Mouse (Mus musculus) induced T-regulatory cell, adult 2 months (primary cell): Measurements from ENCODE around the gene Scin.
"Not testable (repeated sequence)": the region's sequence is repeated elsewhere in the genome, so short reads cannot be mapped to it uniquely, and the experiment has no call there.

Source experiments
- DNase-seq: peaks from one replicate; pipeline ENCODE4 v3.0.0-alpha.2; 2012; ENCODE audit warnings: low read depth

Scin gene

GRCm38 (mm10) chr12:40133573-40134271, at the start of gene Scin:
Gene Scin (minus strand): TSS chr12:40134228.
- DNase-seq: peak; percentile 26

DNA sequence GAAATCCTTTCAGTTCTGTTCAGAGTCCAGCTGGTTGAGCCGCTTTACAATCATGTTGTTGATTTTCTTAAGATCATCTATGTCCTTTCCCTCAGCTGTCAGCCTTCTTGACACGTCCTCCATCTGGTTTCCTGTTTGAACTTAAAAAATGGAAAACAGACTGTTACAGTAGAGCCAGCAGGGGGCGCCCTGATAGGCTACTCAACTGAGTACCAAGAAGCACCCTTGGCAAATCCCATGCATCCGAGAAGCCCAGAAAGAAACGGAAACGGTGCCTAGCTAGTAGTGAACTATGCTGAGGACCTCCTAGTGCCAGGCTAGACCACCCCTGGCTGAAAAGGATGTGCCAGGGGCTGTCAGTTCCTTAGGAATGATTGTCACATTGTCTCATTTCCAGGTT, 43.1 kb upstream of the Scin start:
- peak; percentile 70 for DNase-seq

DNA sequence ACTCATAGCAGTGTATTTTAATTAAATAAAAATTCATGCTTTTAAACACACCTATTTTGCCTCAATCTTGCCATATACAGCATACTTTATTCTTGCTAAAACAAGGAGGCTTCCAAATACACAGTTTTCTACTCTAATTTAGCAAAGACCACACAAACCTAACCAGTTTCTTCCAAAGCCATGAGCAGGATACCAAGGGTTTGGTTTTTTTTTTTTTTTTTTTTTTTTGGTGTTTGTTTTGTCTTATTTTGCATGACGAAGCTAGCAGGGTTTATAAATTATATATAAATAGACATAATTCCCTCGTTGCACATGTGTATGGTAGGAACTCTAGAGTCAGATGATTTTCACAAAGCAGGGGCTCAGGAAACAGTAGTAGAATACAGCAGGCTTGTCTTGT, 42.1 kb upstream of the Scin start:
- DNase-seq: no peak

GRCm38 (mm10) chr12:40175171-40175570, 41.1 kb upstream of the Scin start:
- not testable (repeated sequence) for DNase-seq

DNA sequence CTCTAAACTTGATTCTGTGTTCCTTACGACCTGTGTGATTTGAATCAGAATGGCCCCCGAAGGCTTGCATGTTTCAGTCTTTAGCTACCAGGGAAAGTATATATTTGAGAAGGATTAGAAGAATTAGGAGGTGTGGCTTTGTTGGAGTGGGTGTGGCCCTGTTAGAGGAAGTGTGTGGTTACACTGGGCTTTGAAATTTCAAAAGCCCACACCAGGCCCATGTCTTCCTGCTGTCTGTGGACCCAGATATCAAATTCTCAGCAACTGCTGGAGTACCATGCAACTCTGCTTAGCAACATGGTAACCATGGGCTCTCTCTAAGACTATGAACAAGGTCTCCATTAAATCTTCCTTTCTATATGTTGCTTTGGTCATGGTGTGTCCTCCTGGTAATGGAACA, 37.6 kb upstream of the Scin start:
- no peak for DNase-seq

DNA sequence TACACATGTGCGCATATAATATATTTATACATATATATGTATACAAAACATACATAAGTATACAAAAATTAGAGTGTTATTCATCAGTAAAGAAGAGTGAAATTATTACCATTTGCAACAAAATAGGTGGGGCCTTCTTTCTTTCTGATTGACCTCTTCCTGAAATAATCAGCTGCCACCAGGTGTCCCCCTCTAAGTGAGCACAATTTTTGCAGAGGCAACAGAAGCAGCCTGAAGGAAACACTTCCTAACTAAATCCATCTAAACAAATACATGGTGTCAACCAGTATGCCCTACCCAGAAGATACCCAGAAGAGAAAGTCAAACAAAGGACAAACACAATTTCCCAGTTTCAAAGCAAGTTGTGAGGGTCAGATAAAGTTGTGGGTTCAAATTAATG, 35.6 kb upstream of the Scin start:
- no peak for DNase-seq

GRCm38 (mm10) chr12:40164621-40165020, 30.6 kb upstream of the Scin start:
- DNase-seq: peak; percentile 52

DNA sequence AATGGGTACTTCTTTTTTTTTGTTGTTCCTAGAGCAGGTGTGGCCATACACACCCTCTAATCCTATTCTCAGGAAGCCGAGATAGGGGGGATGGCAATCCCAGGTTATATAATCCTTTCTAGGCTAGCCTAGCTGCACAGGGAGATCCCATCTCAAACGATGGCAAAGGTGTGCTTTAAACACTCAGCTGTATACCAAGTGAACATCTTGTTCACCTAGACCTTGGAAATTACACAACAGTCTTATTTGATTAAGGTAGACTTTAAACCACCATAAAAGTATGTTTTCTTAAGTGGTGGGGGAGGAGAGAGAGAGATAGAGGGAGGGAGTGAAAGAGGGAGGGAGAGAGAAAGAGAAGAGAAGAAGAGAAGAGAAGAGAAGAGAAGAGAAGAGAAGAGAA, 26.7 kb upstream of the Scin start:
- DNase-seq: no peak

DNA sequence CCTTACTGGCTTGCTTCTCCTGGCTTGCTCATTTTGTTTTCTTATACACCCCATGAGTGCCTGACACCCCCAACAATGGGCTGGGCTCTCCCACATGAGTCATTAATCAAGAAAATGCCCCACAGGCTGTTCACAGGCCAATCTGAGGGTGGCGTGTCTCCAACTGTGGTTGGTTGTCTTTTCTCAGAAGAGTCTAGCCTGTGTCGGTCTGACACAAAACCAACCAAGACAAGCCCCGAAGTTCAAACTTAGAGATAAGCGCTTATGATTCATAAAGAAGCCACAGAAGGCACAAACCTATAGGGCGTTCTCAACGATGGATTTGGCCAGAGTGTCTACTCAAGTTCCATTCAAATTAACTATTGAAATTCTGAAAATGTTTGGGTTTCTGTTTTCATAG, 20.2 kb upstream of the Scin start:
- no peak for DNase-seq

- no peak for DNase-seq
Observed at GRCm38 (mm10) chr12:40152353-40153069, 18.5 kb upstream of the Scin start.

- no peak for DNase-seq
Observed at GRCm38 (mm10) chr12:40147319-40147718, 13.3 kb upstream of the Scin start.

GRCm38 (mm10) chr12:40146510-40146909, 12.5 kb upstream of the Scin start:
- DNase-seq: no peak

DNA sequence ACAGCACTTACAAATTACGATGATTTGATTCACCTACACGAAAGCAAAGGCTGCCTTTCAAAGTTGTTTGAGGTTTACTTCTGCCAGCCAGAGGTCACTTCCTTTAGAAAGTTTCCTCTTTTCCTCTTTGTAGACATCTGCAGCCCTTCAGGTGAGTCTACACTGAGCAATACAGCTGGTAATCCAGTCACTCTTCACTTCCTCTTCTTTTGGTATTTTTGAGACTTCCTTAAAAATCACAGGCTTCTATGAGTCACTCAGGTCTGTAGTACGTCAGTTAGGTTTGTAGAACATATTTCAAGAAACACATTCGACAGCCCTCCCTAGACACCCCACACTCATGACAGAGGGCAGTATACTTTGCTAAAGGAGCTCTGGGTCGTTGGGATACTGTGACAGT, 6.7 kb upstream of the Scin start:
- no peak for DNase-seq

- no peak for DNase-seq
Observed at GRCm38 (mm10) chr12:40139484-40140245, 5.6 kb upstream of the Scin start.

DNA sequence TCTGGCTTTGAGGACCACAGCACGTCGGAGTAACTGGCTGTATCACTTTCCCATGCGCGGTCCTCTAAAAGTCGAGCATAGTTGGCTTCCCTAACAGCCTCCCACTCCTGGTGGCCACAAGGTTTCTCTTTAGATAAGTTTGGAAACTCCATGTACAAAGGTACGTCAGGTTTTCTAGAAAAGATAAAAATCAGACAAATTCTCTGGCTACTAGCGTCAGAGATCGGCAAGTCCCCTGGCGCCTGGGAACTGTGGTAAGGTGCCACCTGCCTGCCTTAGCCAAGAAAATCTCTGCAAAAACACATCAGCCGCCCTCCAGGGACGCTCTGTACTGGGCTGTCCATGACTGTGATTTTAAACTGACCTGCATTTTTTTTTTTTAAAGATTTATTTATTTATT, 501 bp upstream of the Scin start:
- DNase-seq: peak; percentile 55

- peak; percentile 7 for DNase-seq
Observed at GRCm38 (mm10) chr12:40133194-40133572, 845 bp downstream of the Scin start.

- DNase-seq: no peak
Observed at GRCm38 (mm10) chr12:40118872-40119271, 15.2 kb downstream of the Scin start.

DNA sequence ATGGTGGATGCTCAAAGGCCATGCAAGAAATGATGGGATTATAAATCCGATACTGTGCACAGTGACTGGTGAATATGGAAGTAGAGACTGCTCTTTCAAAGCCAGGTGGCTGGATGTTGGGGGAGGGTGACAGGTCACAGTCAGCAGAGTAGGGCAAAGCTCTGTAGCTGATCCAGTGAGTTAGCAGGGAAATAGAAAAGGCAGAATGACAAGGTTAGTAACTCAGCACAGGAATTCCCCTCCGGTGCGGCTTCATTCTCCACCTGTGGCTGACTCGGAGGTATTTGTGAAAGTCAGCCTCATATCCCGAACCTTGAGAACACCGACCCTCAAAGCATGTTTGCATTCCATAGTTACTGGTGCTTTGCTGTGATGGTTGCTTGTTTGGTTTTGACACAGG, 17.0 kb downstream of the Scin start:
- DNase-seq: no peak

DNA sequence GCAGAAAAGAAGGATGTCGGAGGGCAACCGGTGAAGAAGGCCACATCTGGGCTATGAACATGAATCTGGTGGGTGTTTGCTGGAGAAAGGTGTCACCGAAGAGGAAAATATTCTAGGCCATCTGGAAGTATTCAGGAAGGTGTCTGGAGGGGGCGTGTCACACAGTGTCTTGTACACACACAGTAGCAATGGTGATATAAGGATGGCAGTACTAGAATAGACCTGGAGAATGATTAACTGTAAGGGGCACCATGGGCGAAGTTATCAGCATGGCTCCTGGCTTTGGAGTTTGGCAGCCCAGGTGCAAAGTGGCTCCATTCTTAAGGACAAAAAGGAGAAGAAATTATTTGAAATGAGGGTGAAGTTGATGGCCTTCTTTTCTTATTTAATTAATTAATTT, 17.8 kb downstream of the Scin start:
- DNase-seq: no peak

GRCm38 (mm10) chr12:40114883-40115282, 19.1 kb downstream of the Scin start:
- no peak for DNase-seq

GRCm38 (mm10) chr12:40114020-40114419, 20.0 kb downstream of the Scin start:
- no peak for DNase-seq

GRCm38 (mm10) chr12:40113605-40114004, 20.4 kb downstream of the Scin start:
- DNase-seq: no peak

- no peak for DNase-seq
Observed at GRCm38 (mm10) chr12:40109227-40109626, 24.8 kb downstream of the Scin start.
